9 mouse cellular contexts compared by ENCODE assay signal in genomic region chr1:163313921-163314725, GRCm38 (mm10). TPM values are rescaled to one million over a fixed set of nuclear protein-coding genes. Genes with fewer than 3 reads are reported as not detected.
DNase-seq lines count a peak whose midpoint lies in the region; ATAC-seq and TF ChIP-seq lines count a peak whose summit lies in the region.
"Had no signal": no experiment of that assay in that cellular context is flagged by ENCODE, and none has a peak within 500 bp of the region (broad histone marks: within the 10 kb centered on the region; RNA-seq: fewer than 3 reads in every experiment).

No protein-coding gene starts in this region.

- no peaks in the 10 kb centered on the region for H3K36me3 ChIP-seq in lung, postnatal 0 days (ENCODE audit: insufficient read depth, low read length)
- H3K36me3 ChIP-seq in heart, embryonic 16.5 days (ENCODE audit: control insufficient read depth, insufficient read depth) = no peaks in the 10 kb centered on the region
- no peaks in the 10 kb centered on the region for H3K36me3 ChIP-seq in neural tube, embryonic 15.5 days

- TF ChIP-seq CTCF in lung, postnatal 0 days (IDR thresholded peaks at IDR 0.05) = no peak

- no peak for ATAC-seq in lung, postnatal 0 days
- ATAC-seq in heart, embryonic 16.5 days (replicated peaks; ENCODE audit: extremely low read depth, insufficient read depth, low FRiP score) = no peak
- ATAC-seq in neural tube, embryonic 15.5 days (ENCODE audit: low FRiP score) = no peak; the same call in 1 of the 2 replicates
- no peak for ATAC-seq in frontal cortex, adult (ENCODE audit: low TSS enrichment)

- DNase-seq in lung, postnatal 0 days (ENCODE audit: low spot score) = peak; percentile 36
- no peak for DNase-seq in lung, postnatal 10 days
- DNase-seq in kidney, postnatal 4 days = peak; percentile 37 to 49
- DNase-seq in left cerebral cortex, adult 18-20 months (ENCODE audit: low spot score in 2 of 2) = no peak
- no peak for DNase-seq in B cell, adult 2 months

- H3K4me3 ChIP-seq in lung, postnatal 0 days (ENCODE audit: low read depth, low read length) = peak overlapping the region; percentile 56
- peak overlapping the region; percentile 70 for H3K4me3 ChIP-seq in heart, embryonic 16.5 days (ENCODE audit: low read length)
- H3K4me3 ChIP-seq in neural tube, embryonic 15.5 days (replicated peaks) = peak overlapping the region; percentile 42

- H3K4me2 ChIP-seq in lung, postnatal 0 days (replicated peaks; ENCODE audit: low read depth, low read length) = peak overlapping the region; percentile 83
- H3K4me2 ChIP-seq in heart, embryonic 16.5 days (ENCODE audit: low read depth, low read length) = peak overlapping the region; percentile 92
- peak overlapping the region; percentile 59 for H3K4me2 ChIP-seq in neural tube, embryonic 15.5 days

- no peak overlapping the region for H3K27ac ChIP-seq in lung, postnatal 0 days (ENCODE audit: low read length)
- H3K27ac ChIP-seq in heart, embryonic 16.5 days (ENCODE audit: low read length) = peak overlapping the region; percentile 69
- no peak overlapping the region for H3K27ac ChIP-seq in neural tube, embryonic 15.5 days (replicated peaks)

- no peak for TF ChIP-seq EP300 in lung, postnatal 0 days (IDR thresholded peaks at IDR 0.05)

- no peaks in the 10 kb centered on the region for H3K9me3 ChIP-seq in lung, postnatal 0 days (ENCODE audit: low read length)
- no peaks in the 10 kb centered on the region for H3K9me3 ChIP-seq in heart, embryonic 16.5 days (replicated peaks; ENCODE audit: control insufficient read depth, low read length)
- H3K9me3 ChIP-seq in neural tube, embryonic 15.5 days (replicated peaks) = no peaks in the 10 kb centered on the region

- H3K27me3 ChIP-seq in lung, postnatal 0 days (replicated peaks; ENCODE audit: insufficient read depth, low read length) = peaks cover 27% of the 10 kb centered on the region; the same call in 1 of the 2 replicates
- peaks cover 35% of the 10 kb centered on the region for H3K27me3 ChIP-seq in heart, embryonic 16.5 days (ENCODE audit: control insufficient read depth, insufficient read depth, low read length)
- peaks cover 79% of the 10 kb centered on the region for H3K27me3 ChIP-seq in neural tube, embryonic 15.5 days (replicated peaks)

- WGBS in lung, postnatal 0 days = 2% methylated on average over 21 of the region's 21 CpGs
- WGBS in heart, embryonic 16.5 days = 1% methylated on average over 21 of the region's 21 CpGs
- WGBS in neural tube, embryonic 15.5 days = under 1% methylated on average over 21 of the region's 21 CpGs

- H3K9ac ChIP-seq in lung, postnatal 0 days (replicated peaks; ENCODE audit: low read depth) = no peak overlapping the region
- H3K9ac ChIP-seq in heart, embryonic 16.5 days (ENCODE audit: low read length) = peak overlapping the region; percentile 83
- H3K9ac ChIP-seq in neural tube, embryonic 15.5 days (replicated peaks) = no peak overlapping the region; the same call in 1 of the 2 replicates

- no peaks in the 10 kb centered on the region for H3K4me1 ChIP-seq in lung, postnatal 0 days (ENCODE audit: insufficient read depth, low read depth, low read length)
- H3K4me1 ChIP-seq in heart, embryonic 16.5 days (ENCODE audit: control insufficient read depth, insufficient read depth, low read length) = peaks cover 9% of the 10 kb centered on the region; the same call in 1 of the 2 replicates
- H3K4me1 ChIP-seq in neural tube, embryonic 15.5 days = peaks cover 38% of the 10 kb centered on the region

RNA-seq across cellular contexts. Expression of gene Prrx1, which starts 0.6 kb away (rescaled TPM):
- 3.6 and 4.6 TPM in 2 replicates for polyA plus RNA-seq in lung, postnatal 0 days (2015; fragmentation: Nextera tagmentation; extraction: Ambion mirVana)
- polyA plus RNA-seq in heart, embryonic 16.5 days (2015; fragmentation: Nextera tagmentation; extraction: Ambion mirVana) = 9.3 and 11.1 TPM in 2 replicates
- polyA plus RNA-seq in neural tube, embryonic 15.5 days (2015; fragmentation: Nextera tagmentation; extraction: Ambion mirVana) = 4.8 and 6.2 TPM in 2 replicates
- 1 to 10 TPM; 5.9 to 6.1 TPM for total RNA-seq in left cerebral cortex, adult 18-20 months (2021)
- total RNA-seq: hematopoietic stem cell, adult 5-6 weeks had no signal

Comparison
In these comparisons a context has a peak if more than half of its experiments do, and no peak if none do; other contexts are left out.
1. DNase-seq: peak in lung, postnatal 0 days (single experiment) and kidney, postnatal 4 days (2 of 2); none in lung, postnatal 10 days (single experiment), left cerebral cortex, adult 18-20 months (0 of 2) and B cell, adult 2 months (0 of 2).
2. Peak in every context shown above with its lines, with median percentiles within 50 percentile points of each other: H3K4me2 ChIP-seq and H3K4me3 ChIP-seq.